Mouse (Mus musculus): ENCODE results near the gene Shc3.

DNA sequence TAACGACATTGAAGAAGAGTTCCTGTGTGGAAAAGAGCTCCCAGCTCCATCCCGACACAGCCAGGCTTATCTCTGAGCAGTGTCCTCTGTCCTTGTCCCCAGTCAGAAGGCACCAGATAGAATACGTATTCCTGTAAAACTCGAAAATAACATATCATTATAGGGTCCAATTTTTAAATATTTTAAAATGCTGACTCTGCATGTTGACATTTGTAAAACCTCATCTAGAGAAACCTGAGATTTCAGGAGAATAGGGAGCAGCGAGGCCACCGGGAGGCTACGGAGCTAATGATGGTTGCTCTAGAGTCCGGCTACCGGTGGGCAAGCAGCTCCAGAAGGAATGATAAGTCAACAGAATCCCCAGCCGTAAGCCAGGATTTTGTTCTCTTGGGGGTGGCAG lies 92.2 kb downstream of the Shc3 start:
- TF ChIP-seq CTCF (IDR thresholded peaks at IDR 0.05; ENCODE audit: low read depth) (no peak), EP300 (optimal IDR thresholded peaks at IDR 0.05) (no peak)
